Mouse (Mus musculus) heart, embryonic 14.5 days (tissue): ENCODE data around the gene Gm7982. TPM values are rescaled to one million over a fixed set of nuclear protein-coding genes. Genes with fewer than 3 reads are reported as not detected.
"Not testable (repeated sequence)": the region's sequence is repeated elsewhere in the genome, so short reads cannot be mapped to it uniquely, and the experiment has no call there.

Experiments
- ATAC-seq: fragments of 200-750 bp; cut with Nextera tagmentation; 2 replicates; pipeline ENCODE4 v1.8.0; 2017; ENCODE audit warnings: low read depth, moderate TSS enrichment; ENCODE audit not compliant: insufficient number of reproducible peaks, insufficient read depth, low FRiP score
- H3K27ac ChIP-seq, 2 experiments: fragments of 200-500 bp in 1 of 2; fragments of 300-500 bp in 1 of 2; sonication (generic) in 1 of 2; replicated peaks in 1 of 2; 2 replicates each; pipeline ENCODE4 v1.5.1; 2012 to 2014; ENCODE audit warnings: low read depth in 2 of 2, low read length in 2 of 2, control low read depth in 1 of 2, mild to moderate bottlenecking in 1 of 2, mixed read lengths in 1 of 2; ENCODE audit not compliant: control insufficient read depth in 1 of 2, insufficient read depth in 1 of 2
- H3K27me3 ChIP-seq: fragments of 300-500 bp; sonication (generic); 2 replicates; pipeline ENCODE4 v1.6.1; 2014; ENCODE audit warnings: mild to moderate bottlenecking, low read length, control low read depth; ENCODE audit not compliant: control insufficient read depth, insufficient read depth
- H3K36me3 ChIP-seq: fragments of 300-500 bp; sonication (generic); 2 replicates; pipeline ENCODE4 v1.6.1; 2014; ENCODE audit warnings: mild to moderate bottlenecking, control low read depth, low read length, mixed read lengths; ENCODE audit not compliant: control insufficient read depth, insufficient read depth
- H3K4me1 ChIP-seq, 2 experiments: fragments of 200-500 bp in 1 of 2; fragments of 300-500 bp in 1 of 2; sonication (generic) in 1 of 2; 2 replicates each; pipeline ENCODE4 v1.6.1; 2012 to 2014; ENCODE audit warnings: low read length in 2 of 2, control low read depth in 1 of 2, mixed read lengths in 1 of 2; ENCODE audit not compliant: control insufficient read depth in 2 of 2, insufficient read depth in 2 of 2
- H3K4me2 ChIP-seq: fragments of 300-500 bp; sonication (generic); 2 replicates; pipeline ENCODE4 v1.6.1; 2014; ENCODE audit warnings: mild to moderate bottlenecking, low read length
- H3K4me3 ChIP-seq, 2 experiments: fragments of 200-500 bp in 1 of 2; fragments of 300-500 bp in 1 of 2; sonication (generic) in 1 of 2; 2 replicates each; pipeline ENCODE4 v1.5.1; 2012 to 2014; ENCODE audit warnings: low read length in 2 of 2, mild to moderate bottlenecking in 2 of 2, control low read depth in 1 of 2, low read depth in 1 of 2, moderate library complexity in 1 of 2; ENCODE audit not compliant: control insufficient read depth in 1 of 2, insufficient read depth in 1 of 2
- H3K9ac ChIP-seq: fragments of 300-500 bp; sonication (generic); 2 replicates; pipeline ENCODE4 v1.6.1; 2014; ENCODE audit warnings: mild to moderate bottlenecking, low read length
- H3K9me3 ChIP-seq: fragments of 300-500 bp; sonication (generic); 2 replicates; pipeline ENCODE4 v1.6.1; 2016; ENCODE audit warnings: low read length, control low read depth; ENCODE audit not compliant: control insufficient read depth
- WGBS: fragments of 180-500 bp; shearing (Covaris S2); extraction: QIAGEN DNeasy Blood & Tissue Kit; methylation state at CpG from one replicate; pipeline ENCODE4 v1.1.7; 2014; 5-methylcytosine and 5-hydroxymethylcytosine counted together
- polyA plus RNA-seq: library from polyadenylated mRNA; unstranded; fragments of >200 nt; fragmentation: Nextera tagmentation; extraction: Ambion mirVana; gene quantifications from 2 replicates; pipeline ENCODE4 v1.2.1, GENCODE M21; 2014

The Gm7982 gene
- polyA plus RNA-seq: not detected in 2 replicates

DNA sequence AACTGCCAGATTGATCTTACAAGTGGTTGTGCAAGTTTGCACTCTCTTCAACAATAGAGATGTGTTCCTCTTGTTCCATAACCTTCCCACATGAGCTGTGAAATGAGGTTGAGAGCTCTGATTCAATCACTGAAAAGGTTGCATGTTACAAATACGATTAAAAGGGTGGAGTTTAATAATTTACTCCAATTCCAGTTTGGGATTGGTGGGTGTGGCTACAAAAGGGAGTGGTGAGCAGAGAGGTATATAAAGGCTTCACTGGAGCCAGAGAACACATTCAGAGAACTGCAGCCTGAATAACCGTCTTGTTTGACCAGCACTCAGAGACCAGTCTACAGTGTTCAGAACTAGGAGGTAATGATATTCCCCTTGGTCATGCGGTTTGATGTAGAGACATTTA, at the start of gene Gm7982:
TSS of gene Gm7982 (plus strand) at position 301 of the 400 bp plus-strand sequence.
- no CpG with 5 or more reads among the region's 3 CpGs for WGBS
- not testable (repeated sequence) for ATAC-seq, H3K36me3 ChIP-seq, H3K9me3 ChIP-seq, H3K4me3 ChIP-seq, H3K4me2 ChIP-seq, H3K4me1 ChIP-seq, H3K27me3 ChIP-seq, H3K9ac ChIP-seq, H3K27ac ChIP-seq

DNA sequence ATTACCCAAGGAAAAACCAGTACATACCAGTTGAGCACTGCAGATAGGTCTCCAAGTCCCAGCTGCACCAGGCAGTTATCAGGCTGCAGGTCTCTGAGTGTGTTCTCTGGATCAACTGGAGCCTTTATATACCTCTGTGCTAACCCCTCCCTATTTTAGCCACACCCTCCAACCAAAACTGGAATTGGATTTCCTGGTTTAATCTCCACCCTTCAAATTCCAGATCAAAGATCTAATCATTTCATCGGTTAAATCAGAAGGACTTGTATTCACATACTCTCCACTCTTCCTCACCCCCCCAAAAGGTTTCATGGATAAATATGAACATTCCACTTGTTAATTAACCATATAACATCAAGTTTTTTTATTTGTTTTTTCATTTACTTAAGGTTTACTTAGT, 5.7 kb upstream of the Gm7982 start, which contains the start of gene Gm7978:
TSS of gene Gm7978 (minus strand) at position 101 of the 400 bp plus-strand sequence.
- not testable (repeated sequence) for ATAC-seq, H3K9ac ChIP-seq, H3K27me3 ChIP-seq, H3K4me3 ChIP-seq, H3K4me1 ChIP-seq, H3K27ac ChIP-seq, H3K4me2 ChIP-seq, H3K9me3 ChIP-seq, H3K36me3 ChIP-seq
- no CpG with 5 or more reads among the region's 1 CpGs for WGBS

DNA sequence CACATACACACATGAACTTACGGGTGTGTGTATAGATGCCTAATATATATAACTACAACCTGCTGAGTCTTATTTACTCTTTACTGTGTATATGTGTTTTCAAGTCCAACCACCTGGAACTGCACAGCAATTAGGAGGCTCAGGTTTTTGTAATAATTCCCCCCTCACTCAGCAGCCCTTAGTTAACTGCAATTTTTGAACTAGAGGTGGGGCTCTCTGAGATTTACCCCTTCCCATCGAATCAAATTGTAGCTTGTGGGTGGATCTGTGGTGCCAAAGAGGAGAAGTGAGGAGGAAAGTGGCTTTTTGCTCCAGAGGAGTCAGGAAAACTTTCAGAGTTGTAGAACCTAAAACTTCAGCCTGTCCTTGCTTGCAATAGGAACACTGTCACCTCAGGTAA, 33.9 kb downstream of the Gm7982 start, which contains the start of gene E330014E10Rik:
TSS of gene E330014E10Rik (plus strand) at position 301 of the 400 bp plus-strand sequence.
- H3K36me3 ChIP-seq, H3K9me3 ChIP-seq, H3K27ac ChIP-seq, H3K4me3 ChIP-seq, H3K9ac ChIP-seq, H3K4me1 ChIP-seq, ATAC-seq, H3K4me2 ChIP-seq, H3K27me3 ChIP-seq: not testable (repeated sequence)
- WGBS: no CpG with 5 or more reads among the region's 2 CpGs

Other genes with a start within 250 kb of the Gm7982 start
- gene Gm3286, start 231.3 kb upstream of the Gm7982 start, polyA plus RNA-seq: not detected in 2 replicates
- not detected in 2 replicates for gene Gm7971, start 147.1 kb upstream of the Gm7982 start, polyA plus RNA-seq
- not detected in 2 replicates for gene Gm7978, start 5.8 kb upstream of the Gm7982 start, polyA plus RNA-seq
- not detected in 2 replicates for gene E330014E10Rik, start 34.0 kb downstream of the Gm7982 start, polyA plus RNA-seq
- gene Cxcl13, start 214.9 kb downstream of the Gm7982 start, polyA plus RNA-seq: 0.18 and 1.9 TPM in 2 replicates